Mouse (Mus musculus) CD8-positive naive resting alpha-beta T cell, adult 2 months (primary cell): ENCODE measurements at regions not wholly inside any gene's neighbourhood (a gene's known extent, or its start where the extent isn't known, plus 50 kb on each side); places are given as distances from the start of the nearest gene placed in this dataset.

Source experiments
- DNase-seq, 2 experiments: peaks; one replicate each; pipeline ENCODE4 v3.0.0; 2022; ENCODE audit warnings: low read depth in 2 of 2, low spot score in 2 of 2

GRCm38 (mm10) chr13:83730713-83731480 lies 227.1 kb downstream of the Mef2c start:
- DNase-seq, result no peak

DNA sequence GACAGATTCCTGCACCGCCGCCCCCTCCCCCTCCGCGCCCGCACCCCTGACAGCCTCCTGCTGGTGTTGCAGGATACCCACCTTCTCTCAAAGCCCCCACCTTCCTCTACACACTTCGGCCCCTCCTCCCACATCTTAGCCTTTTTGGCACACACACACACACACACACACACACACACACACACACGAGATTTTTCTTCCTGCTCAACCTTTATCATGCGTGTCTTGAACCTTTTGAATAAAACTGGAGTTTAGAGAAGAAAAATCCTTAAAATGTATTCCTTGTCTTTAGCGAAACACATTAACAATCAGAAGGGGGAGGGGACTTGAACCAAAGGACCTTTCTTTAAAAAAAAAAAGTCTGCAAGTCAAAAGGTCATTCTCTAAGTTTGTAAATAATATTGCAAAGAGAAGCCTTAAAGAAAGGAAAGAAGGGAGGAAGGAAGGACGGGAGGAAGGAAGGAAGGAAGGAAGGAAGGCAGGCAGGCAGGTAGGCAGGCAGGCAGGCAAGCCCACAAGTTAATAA lies 227.7 kb downstream of the Mef2c start:
- DNase-seq, result no peak

GRCm38 (mm10) chr13:83732283-83733121 lies 228.7 kb downstream of the Mef2c start:
- no peak for DNase-seq

DNA sequence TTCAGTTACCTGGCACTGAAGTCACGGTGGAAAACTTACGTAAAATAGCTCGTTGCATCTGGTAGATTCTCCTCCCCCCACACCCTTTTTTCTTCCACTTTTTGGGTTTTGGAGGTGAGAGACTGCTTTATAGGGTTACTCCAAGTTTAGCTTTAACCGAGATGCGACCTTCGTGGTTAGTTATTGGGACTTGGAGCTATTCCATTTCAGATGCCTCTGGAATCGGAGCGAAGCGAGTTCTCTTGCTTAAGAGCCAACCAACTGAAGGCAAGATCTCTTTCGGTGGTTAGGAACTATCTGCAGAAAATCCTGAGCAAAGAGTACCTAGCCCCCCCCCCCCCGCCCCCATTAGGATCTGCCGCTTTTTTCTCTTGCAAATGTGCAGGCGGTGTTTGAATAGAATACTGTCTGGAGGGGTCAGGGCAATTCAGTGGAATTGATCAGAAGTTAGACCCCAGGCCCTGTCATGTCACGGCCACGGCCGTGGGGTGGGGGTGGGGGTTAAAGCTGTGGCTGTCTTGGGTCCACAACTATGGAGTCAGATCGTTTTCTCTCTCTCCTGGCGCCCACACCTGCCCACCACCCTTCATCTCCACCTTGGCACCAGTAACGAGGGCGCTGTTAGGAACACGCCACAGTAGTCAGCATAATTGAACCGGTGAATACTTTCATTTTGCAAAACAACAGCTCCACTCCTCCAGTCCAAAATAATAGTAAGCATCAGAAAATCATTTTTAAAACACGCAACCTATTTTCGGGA lies 229.6 kb downstream of the Mef2c start:
- no peak for DNase-seq

DNA sequence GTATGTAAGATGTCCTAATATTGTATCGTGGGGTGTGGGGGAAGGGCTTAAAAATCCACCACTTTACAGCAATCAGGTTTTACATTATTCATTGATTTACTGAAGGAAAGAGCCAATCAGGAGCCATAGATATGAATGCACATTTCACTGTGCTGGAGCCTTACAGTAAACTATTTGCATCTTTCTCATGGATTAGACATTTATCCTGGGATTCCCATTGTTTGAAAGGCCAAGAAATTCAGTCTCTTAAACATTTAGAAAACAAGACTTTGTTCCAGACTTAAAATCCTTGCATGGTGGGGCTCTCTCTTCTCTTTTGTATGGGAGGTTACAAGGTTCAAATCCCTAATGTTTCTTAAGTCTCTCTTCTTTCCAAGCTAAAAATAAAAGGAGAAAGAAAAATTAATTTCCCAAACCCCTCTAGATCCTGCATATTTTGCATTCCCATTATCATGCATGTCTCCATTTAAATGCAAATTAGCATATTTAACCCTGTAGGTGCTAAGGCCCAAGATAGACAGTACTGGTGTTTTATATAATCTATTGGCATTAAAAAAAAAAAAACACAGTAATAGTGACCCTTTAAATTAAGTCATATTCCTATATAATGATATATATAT lies 230.3 kb downstream of the Mef2c start:
- no peak for DNase-seq

GRCm38 (mm10) chr13:83734656-83735055 lies 230.8 kb downstream of the Mef2c start:
- DNase-seq, result no peak

DNA sequence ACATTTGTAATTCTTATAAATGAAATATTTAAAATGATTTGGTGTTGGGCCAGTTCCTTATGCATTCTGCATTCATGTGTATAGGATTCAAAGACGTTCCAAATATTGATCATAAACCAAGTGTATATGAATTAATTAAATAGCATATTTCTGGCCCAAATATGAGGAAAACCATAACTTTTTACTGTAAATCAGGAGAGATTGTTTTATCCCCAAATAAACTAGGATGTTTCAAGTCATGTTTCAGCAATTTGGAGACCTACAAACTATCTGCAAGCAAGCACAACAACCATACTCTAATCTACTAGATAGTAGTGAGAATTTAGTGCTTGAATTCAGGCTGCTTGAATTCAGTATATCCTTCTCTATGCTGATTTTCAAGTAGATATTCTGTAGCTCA lies 231.3 kb downstream of the Mef2c start:
- DNase-seq, result no peak

GRCm38 (mm10) chr13:83735631-83736475 lies 232.0 kb downstream of the Mef2c start:
- DNase-seq, result no peak

DNA sequence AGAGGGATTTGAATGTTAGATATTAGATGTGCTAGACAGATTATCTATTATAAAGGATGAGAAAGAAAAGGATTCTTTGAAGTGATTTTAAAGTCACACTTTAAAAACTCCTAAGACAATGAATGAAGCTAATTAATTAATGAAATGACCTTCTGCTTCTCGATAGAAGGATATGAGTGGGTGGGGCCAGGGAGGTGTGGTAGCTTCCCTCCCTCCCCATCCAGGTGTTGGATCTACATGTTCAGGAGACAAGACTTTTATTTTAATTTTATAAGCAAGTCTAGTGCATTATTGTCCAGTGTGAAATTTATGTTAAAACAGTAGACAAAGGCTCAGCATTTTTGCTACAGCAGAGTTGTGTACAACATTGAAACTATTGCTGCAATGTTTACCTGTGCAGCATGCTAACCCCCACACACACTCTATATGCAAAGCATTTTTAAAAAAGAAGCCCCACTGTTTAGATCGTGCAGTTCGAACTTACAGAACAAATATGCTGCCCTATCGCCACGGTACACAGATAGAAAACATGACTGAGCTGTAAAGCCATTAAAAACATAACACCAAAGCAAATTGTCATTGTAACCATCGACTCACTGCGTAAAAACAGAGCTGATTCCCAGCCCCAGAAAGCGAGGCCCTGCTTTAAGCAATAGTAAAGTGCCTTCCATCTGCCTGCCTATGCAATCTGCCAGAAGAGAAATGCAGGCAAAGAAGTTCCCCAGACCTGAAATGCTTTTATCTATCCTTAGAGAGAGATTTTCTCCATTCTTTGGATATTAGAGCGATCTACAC lies 233.4 kb downstream of the Mef2c start:
- no peak for DNase-seq

- DNase-seq, result no peak
These were observed 234.1 kb downstream of the Mef2c start for GRCm38 (mm10) chr13:83737826-83738527.

GRCm38 (mm10) chr13:83738528-83738981 lies 234.7 kb downstream of the Mef2c start:
- no peak for DNase-seq

DNA sequence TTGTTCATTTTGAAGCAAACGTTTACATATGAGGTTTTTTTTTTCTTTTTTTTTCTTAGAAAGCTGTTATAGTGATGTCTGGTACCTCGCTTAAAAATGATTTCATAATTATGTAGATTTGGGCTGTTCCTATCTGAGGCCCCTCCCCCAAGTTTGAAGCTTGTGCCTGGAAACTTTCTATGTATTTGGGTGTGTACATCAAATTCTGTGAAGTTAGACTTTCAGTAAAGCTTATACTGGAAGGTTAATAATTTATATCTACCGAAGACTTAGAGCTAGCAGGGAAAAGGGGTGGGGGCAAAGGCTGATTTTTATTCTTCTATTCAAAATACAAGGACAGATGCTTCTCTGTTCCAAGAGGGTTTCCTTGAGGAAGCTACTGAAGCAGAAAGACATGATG lies 235.3 kb downstream of the Mef2c start:
- DNase-seq, result no peak

GRCm38 (mm10) chr13:83739541-83740061 lies 235.8 kb downstream of the Mef2c start:
- no peak for DNase-seq

DNA sequence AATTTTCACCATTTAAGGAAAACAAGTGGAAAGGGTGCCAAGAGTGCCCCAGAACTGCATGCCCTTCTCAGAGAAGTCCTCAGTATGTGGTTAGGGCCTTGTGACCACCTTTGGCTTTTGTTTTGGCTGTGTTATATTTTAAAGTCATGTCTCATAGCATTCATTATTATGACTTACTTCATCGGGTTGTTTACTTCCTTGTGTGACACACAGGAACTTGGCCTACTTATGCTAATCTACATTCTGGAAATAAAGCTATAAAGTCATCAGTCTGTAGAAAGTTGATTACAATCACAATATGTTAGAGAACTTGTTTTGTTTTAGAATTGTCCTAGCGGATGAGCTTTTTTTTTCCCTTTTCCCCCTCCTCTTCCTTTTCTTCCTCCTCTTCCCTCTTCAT lies 236.3 kb downstream of the Mef2c start:
- DNase-seq, result no peak

- DNase-seq, result no peak
These were observed 236.9 kb downstream of the Mef2c start for GRCm38 (mm10) chr13:83740771-83741170.

DNA sequence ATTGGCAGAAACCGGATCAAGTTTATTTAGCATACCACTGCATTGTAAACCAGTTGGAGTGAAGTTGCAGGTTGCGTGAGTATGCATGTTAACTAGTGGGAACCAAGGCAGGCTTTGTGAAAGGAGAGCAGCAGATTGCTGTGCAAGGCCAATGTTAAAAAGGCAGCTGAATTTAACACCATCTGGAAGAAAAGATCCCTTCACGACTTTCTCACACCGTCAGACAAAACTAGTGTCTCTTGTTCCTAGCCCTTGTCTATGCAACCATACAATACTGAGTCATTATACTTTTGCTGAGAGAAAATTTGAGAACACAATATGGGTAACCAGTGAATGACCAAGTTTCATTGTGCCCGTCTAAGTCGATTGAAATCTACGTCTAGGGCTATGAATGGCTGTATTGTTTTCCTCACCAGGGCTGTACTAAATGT lies 237.8 kb downstream of the Mef2c start:
- no peak for DNase-seq

- no peak for DNase-seq
These were observed 238.3 kb downstream of the Mef2c start for GRCm38 (mm10) chr13:83742102-83742501.

- no peak for DNase-seq
These were observed 238.7 kb downstream of the Mef2c start for GRCm38 (mm10) chr13:83742546-83742945.
